Mouse (Mus musculus): ENCODE data around the gene Hrct1. TPM values are rescaled to one million over a fixed set of nuclear protein-coding genes. Genes with fewer than 3 reads are reported as not detected.

The Hrct1 gene
- polyA plus RNA-seq (2014; fragmentation: Nextera tagmentation; extraction: Ambion mirVana): 0.40 and 1.0 TPM in 2 replicates

DNA sequence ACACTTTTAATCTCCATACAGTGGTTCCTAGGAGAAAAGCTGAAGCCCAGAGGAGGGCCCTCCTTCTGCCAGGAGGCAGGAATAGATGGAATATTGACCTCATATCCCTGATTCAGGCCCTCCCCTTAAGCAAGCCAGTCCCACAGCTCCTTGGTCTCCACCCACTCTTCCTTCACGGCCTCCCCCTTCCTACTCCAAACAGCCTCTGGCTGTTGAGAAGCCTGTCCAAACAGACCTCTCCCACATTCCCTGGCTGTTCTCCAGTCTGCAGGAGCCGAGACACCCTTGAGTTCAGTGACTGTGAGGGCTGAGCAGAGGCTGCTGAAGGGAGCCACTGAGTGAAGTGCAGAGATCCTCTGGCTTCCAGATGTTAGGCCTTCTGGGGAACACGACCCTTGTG, at the start of gene Hrct1:
Hrct1 (plus strand) TSS at position 194 of the 400 bp plus-strand sequence.
- H3K4me3 ChIP-seq (ENCODE audit: low read length): no peak within 1 kb of the TSS
- H3K9ac ChIP-seq (ENCODE audit: low read depth, low read length): no peak within 1 kb of the TSS
- H3K4me1 ChIP-seq (ENCODE audit: control insufficient read depth, insufficient read depth, low read length): peaks cover 11% of the 10 kb centered on the region; the same call in 1 of the 2 replicates
- H3K36me3 ChIP-seq (ENCODE audit: control insufficient read depth, insufficient read depth, low read length): no peaks in the 10 kb centered on the region
- WGBS: 35% methylated on average over 3 of the region's 3 CpGs
- 0 out of 2 replicates have a peak within 1 kb of the TSS, but pooled peaks have one; percentile 8 for H3K27ac ChIP-seq (ENCODE audit: low read depth, low read length)
- peak; percentile 58 for ATAC-seq (ENCODE audit: low FRiP score, low TSS enrichment)
- H3K4me2 ChIP-seq (replicated peaks; ENCODE audit: low read depth, low read length): no peak within 1 kb of the TSS
- H3K9me3 ChIP-seq (ENCODE audit: control insufficient read depth, low read length): no peaks in the 10 kb centered on the region
- H3K27me3 ChIP-seq (ENCODE audit: control insufficient read depth, insufficient read depth, low read length): no peaks in the 10 kb centered on the region

DNA sequence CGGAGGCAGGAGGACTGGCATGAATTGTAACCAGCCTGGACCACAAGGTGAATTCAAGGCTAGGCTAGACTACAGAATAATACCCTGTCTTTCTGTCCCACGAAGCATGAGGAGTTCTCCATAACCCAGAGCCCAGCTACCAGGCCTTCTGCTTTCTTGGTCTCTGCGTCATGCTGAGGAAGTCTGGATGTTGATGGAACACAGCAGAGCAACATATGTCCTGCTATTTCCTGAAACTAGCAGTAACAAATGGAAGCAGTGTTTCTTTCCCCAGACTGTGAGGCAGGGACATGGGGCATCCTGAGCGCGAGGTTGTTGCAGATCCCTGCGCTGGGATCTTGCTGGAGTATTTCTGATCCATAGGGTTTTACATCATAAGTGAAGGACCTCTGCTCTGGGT, 48.4 kb upstream of the Hrct1 start:
- Histone ChIP-seq H3K4me2 (replicated peaks; ENCODE audit: low read depth, low read length) (no peak overlapping the region), H3K36me3 (ENCODE audit: control insufficient read depth, insufficient read depth, low read length) (peaks cover 7% of the 10 kb centered on the region), H3K9me3 (ENCODE audit: control insufficient read depth, low read length) (no peaks in the 10 kb centered on the region), H3K9ac (ENCODE audit: low read depth, low read length) (no peak overlapping the region), H3K27me3 (ENCODE audit: control insufficient read depth, insufficient read depth, low read length) (no peaks in the 10 kb centered on the region), H3K27ac (ENCODE audit: low read depth, low read length) (no peak overlapping the region), H3K4me3 (ENCODE audit: low read length) (no peak overlapping the region), H3K4me1 (ENCODE audit: control insufficient read depth, insufficient read depth, low read length) (no peaks in the 10 kb centered on the region)
- no peak for ATAC-seq (ENCODE audit: low FRiP score, low TSS enrichment)
- 93% methylated on average over 6 of the region's 6 CpGs for WGBS

- no peak overlapping the region for H3K9ac ChIP-seq (ENCODE audit: low read depth, low read length)
- H3K27ac ChIP-seq (ENCODE audit: low read depth, low read length): no peak overlapping the region
- ATAC-seq (ENCODE audit: low FRiP score, low TSS enrichment): no peak
- no peak overlapping the region for H3K4me2 ChIP-seq (replicated peaks; ENCODE audit: low read depth, low read length)
- H3K27me3 ChIP-seq (ENCODE audit: control insufficient read depth, insufficient read depth, low read length): no peaks in the 10 kb centered on the region
- H3K4me1 ChIP-seq (ENCODE audit: control insufficient read depth, insufficient read depth, low read length): no peaks in the 10 kb centered on the region
- H3K4me3 ChIP-seq (ENCODE audit: low read length): no peak overlapping the region
- no peaks in the 10 kb centered on the region for H3K9me3 ChIP-seq (ENCODE audit: control insufficient read depth, low read length)
- peaks cover 7% of the 10 kb centered on the region for H3K36me3 ChIP-seq (ENCODE audit: control insufficient read depth, insufficient read depth, low read length)
- 84% methylated on average over 7 of the region's 7 CpGs for WGBS
Measured at GRCm38 (mm10) chr4:43679416-43680043, 47.5 kb upstream of the Hrct1 start.

DNA sequence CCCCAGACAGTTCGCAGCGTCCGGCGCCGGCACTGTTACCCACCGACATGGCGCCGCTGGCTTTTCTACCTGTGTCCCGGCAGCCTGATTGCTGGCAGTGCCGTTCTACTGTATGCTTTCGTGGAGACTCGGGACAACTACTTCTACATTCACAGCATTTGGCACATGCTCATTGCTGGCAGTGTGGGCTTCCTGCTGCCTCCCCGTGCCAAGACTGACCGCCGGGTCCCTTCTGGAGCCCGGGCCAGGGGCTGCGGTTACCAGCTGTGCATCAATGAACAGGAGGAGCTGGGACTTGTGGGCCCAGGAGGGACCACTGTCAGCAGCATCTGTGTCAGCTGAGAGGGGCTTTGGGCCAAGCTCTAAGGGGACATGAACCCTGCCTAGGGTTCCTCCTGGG, 37.0 kb upstream of the Hrct1 start:
- Histone ChIP-seq H3K9me3 (ENCODE audit: control insufficient read depth, low read length) (no peaks in the 10 kb centered on the region), H3K4me3 (ENCODE audit: low read length) (no peak overlapping the region), H3K9ac (ENCODE audit: low read depth, low read length) (no peak overlapping the region), H3K4me2 (replicated peaks; ENCODE audit: low read depth, low read length) (no peak overlapping the region), H3K4me1 (ENCODE audit: control insufficient read depth, insufficient read depth, low read length) (no peaks in the 10 kb centered on the region), H3K27me3 (ENCODE audit: control insufficient read depth, insufficient read depth, low read length) (no peaks in the 10 kb centered on the region), H3K36me3 (ENCODE audit: control insufficient read depth, insufficient read depth, low read length) (no peaks in the 10 kb centered on the region), H3K27ac (ENCODE audit: low read depth, low read length) (no peak overlapping the region)
- no peak for ATAC-seq (ENCODE audit: low FRiP score, low TSS enrichment)
- WGBS: 96% methylated on average over 17 of the region's 17 CpGs

- H3K9me3 ChIP-seq (ENCODE audit: control insufficient read depth, low read length): no peaks in the 10 kb centered on the region
- no peak for ATAC-seq (ENCODE audit: low FRiP score, low TSS enrichment)
- no peak overlapping the region for H3K27ac ChIP-seq (ENCODE audit: low read depth, low read length)
- no peaks in the 10 kb centered on the region for H3K36me3 ChIP-seq (ENCODE audit: control insufficient read depth, insufficient read depth, low read length)
- H3K27me3 ChIP-seq (ENCODE audit: control insufficient read depth, insufficient read depth, low read length): no peaks in the 10 kb centered on the region
- H3K4me1 ChIP-seq (ENCODE audit: control insufficient read depth, insufficient read depth, low read length): no peaks in the 10 kb centered on the region
- WGBS: 86% methylated on average over 5 of the region's 5 CpGs
- no peak overlapping the region for H3K4me3 ChIP-seq (ENCODE audit: low read length)
- H3K4me2 ChIP-seq (replicated peaks; ENCODE audit: low read depth, low read length): no peak overlapping the region
- H3K9ac ChIP-seq (ENCODE audit: low read depth, low read length): no peak overlapping the region
Measured at GRCm38 (mm10) chr4:43691026-43691425, 36.0 kb upstream of the Hrct1 start.

DNA sequence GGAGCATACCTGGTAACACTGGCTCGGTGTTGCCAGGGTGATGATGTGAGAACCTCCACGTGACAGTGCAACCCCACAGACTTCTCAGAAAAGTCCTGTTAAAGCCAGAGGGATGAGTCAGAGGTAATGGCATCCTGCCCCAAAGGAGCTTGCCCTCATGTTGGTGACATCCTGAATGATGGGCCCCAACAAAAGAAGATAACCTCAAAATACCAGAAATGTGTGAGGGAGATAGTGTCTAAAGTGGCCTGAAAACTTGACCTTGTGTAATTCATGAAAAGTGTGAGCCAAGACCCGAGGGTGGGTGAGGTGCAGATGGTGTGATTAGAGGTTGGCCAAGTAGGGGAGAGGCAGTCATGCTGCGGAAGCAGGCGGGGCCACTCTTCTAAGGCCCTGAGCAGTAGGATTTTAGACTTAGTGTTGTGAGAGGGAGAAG, 33.2 kb upstream of the Hrct1 start:
- no peak overlapping the region for H3K9ac ChIP-seq (ENCODE audit: low read depth, low read length)
- H3K9me3 ChIP-seq (ENCODE audit: control insufficient read depth, low read length): no peaks in the 10 kb centered on the region
- no peaks in the 10 kb centered on the region for H3K27me3 ChIP-seq (ENCODE audit: control insufficient read depth, insufficient read depth, low read length)
- WGBS: 77% methylated on average over 5 of the region's 5 CpGs
- H3K4me1 ChIP-seq (ENCODE audit: control insufficient read depth, insufficient read depth, low read length): no peaks in the 10 kb centered on the region
- H3K27ac ChIP-seq (ENCODE audit: low read depth, low read length): no peak overlapping the region
- H3K36me3 ChIP-seq (ENCODE audit: control insufficient read depth, insufficient read depth, low read length): no peaks in the 10 kb centered on the region
- ATAC-seq (ENCODE audit: low FRiP score, low TSS enrichment): no peak
- H3K4me2 ChIP-seq (replicated peaks; ENCODE audit: low read depth, low read length): no peak overlapping the region
- no peak overlapping the region for H3K4me3 ChIP-seq (ENCODE audit: low read length)

DNA sequence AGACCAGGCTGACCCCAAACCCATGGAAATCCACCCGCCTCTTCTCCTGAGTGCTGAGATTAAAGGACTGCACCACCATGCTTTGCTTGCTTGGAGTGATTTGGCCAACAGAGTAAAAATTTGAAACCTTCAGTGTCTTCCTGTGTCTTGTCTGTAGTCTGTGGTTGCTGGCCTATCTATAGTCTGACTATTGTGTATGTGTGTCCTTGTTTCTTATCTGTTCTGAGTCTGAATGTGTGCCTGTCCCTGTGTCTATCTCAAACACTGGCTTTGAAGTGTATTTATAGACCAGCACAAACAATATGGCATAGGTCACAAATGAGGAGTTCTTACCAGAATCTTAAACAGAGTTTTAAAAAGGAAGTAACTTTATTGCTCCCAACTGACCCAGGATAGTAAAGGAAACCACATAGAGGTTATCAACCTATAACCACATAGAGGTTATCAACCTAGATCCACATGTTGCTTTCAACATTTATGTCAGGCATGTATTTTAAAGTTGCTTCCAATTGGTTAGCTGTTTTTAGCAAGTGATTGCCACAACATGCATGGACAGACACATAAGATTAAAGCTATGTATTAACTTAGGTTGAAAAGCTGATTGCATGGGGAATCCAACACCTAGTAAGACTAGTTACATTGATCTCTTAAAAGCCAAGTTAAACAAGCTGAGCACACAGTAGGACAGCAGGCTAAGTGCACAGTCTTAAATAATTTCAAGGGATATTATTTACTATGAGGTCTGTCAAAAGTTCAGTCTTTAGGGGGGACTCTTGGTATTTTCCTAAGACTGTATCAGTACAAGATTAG, 32.3 kb upstream of the Hrct1 start:
- no peak overlapping the region for H3K27ac ChIP-seq (ENCODE audit: low read depth, low read length)
- 84% methylated on average over 1 of the region's 1 CpGs for WGBS
- H3K9ac ChIP-seq (ENCODE audit: low read depth, low read length): no peak overlapping the region
- H3K27me3 ChIP-seq (ENCODE audit: control insufficient read depth, insufficient read depth, low read length): no peaks in the 10 kb centered on the region
- H3K4me2 ChIP-seq (replicated peaks; ENCODE audit: low read depth, low read length): no peak overlapping the region
- no peak overlapping the region for H3K4me3 ChIP-seq (ENCODE audit: low read length)
- no peaks in the 10 kb centered on the region for H3K36me3 ChIP-seq (ENCODE audit: control insufficient read depth, insufficient read depth, low read length)
- no peaks in the 10 kb centered on the region for H3K4me1 ChIP-seq (ENCODE audit: control insufficient read depth, insufficient read depth, low read length)
- ATAC-seq (ENCODE audit: low FRiP score, low TSS enrichment): no peak
- no peaks in the 10 kb centered on the region for H3K9me3 ChIP-seq (ENCODE audit: control insufficient read depth, low read length)

- Histone ChIP-seq H3K27me3 (ENCODE audit: control insufficient read depth, insufficient read depth, low read length) (no peaks in the 10 kb centered on the region), H3K4me3 (ENCODE audit: low read length) (no peak overlapping the region), H3K4me1 (ENCODE audit: control insufficient read depth, insufficient read depth, low read length) (no peaks in the 10 kb centered on the region), H3K27ac (ENCODE audit: low read depth, low read length) (no peak overlapping the region), H3K4me2 (replicated peaks; ENCODE audit: low read depth, low read length) (no peak overlapping the region), H3K9ac (ENCODE audit: low read depth, low read length) (no peak overlapping the region), H3K9me3 (ENCODE audit: control insufficient read depth, low read length) (no peaks in the 10 kb centered on the region), H3K36me3 (ENCODE audit: control insufficient read depth, insufficient read depth, low read length) (no peaks in the 10 kb centered on the region)
- WGBS: 33% methylated on average over 9 of the region's 9 CpGs
- ATAC-seq (ENCODE audit: low FRiP score, low TSS enrichment): no peak
Measured at GRCm38 (mm10) chr4:43695249-43695671, 31.7 kb upstream of the Hrct1 start.

DNA sequence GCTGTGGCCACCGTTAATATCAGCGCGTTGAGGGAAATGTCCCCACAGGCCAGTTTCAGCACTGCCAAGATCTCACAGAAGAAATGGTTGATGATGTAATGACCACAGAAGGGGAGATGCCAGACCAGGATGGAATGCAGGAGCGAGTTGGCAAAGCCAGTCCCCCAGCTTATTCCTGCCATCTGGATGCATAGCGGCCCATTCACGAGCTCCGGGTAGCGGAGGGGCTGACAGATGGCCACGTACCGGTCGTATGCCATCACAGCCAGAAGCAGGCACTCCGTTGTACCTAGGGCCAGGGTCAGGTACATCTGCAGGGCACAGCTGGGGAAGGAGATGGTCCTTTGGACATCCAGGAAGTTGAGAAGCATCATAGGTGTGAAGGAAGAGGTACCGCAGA, 30.4 kb upstream of the Hrct1 start:
- no peak for ATAC-seq (ENCODE audit: low FRiP score, low TSS enrichment)
- Histone ChIP-seq H3K4me2 (replicated peaks; ENCODE audit: low read depth, low read length) (no peak overlapping the region), H3K4me3 (ENCODE audit: low read length) (no peak overlapping the region), H3K27ac (ENCODE audit: low read depth, low read length) (no peak overlapping the region), H3K27me3 (ENCODE audit: control insufficient read depth, insufficient read depth, low read length) (no peaks in the 10 kb centered on the region), H3K36me3 (ENCODE audit: control insufficient read depth, insufficient read depth, low read length) (no peaks in the 10 kb centered on the region), H3K9me3 (ENCODE audit: control insufficient read depth, low read length) (no peaks in the 10 kb centered on the region), H3K4me1 (ENCODE audit: control insufficient read depth, insufficient read depth, low read length) (no peaks in the 10 kb centered on the region), H3K9ac (ENCODE audit: low read depth, low read length) (no peak overlapping the region)
- WGBS: 91% methylated on average over 13 of the region's 13 CpGs

All from kidney, embryonic 14.5 days (tissue).